Mouse (Mus musculus) testis, adult 2 months (tissue): ENCODE results near the gene Gsdme. TPM values are rescaled to one million over a fixed set of nuclear protein-coding genes. Genes with fewer than 3 reads are reported as not detected.

Experiments
- H3K27ac ChIP-seq: fragments of 200-500 bp; 2 replicates; pipeline ENCODE4 v1.5.1; 2012; ENCODE audit warnings: low read depth, low read length; ENCODE audit not compliant: control insufficient read depth, insufficient read depth
- H3K27me3 ChIP-seq: fragments of 200-500 bp; 2 replicates; pipeline ENCODE4 v1.6.1; 2012; ENCODE audit warnings: mild to moderate bottlenecking, low read length, moderate library complexity; ENCODE audit not compliant: control insufficient read depth, insufficient read depth
- H3K36me3 ChIP-seq: fragments of 200-500 bp; 2 replicates; pipeline ENCODE4 v1.6.1; 2012; ENCODE audit warnings: mild to moderate bottlenecking, low read length; ENCODE audit not compliant: control insufficient read depth, insufficient read depth
- H3K4me1 ChIP-seq: fragments of 200-500 bp; 2 replicates; pipeline ENCODE4 v1.6.1; 2012; ENCODE audit warnings: low read length; ENCODE audit not compliant: control insufficient read depth, insufficient read depth
- H3K4me3 ChIP-seq: fragments of 200-500 bp; 2 replicates; pipeline ENCODE4 v1.5.1; 2012; ENCODE audit warnings: low read depth, mild to moderate bottlenecking, low read length, moderate library complexity, mixed read lengths; ENCODE audit not compliant: control insufficient read depth
- CTCF ChIP-seq: fragments of 200-500 bp; IDR thresholded peaks from 2 replicates; pipeline ENCODE4 v1.5.1; 2012; ENCODE audit warnings: low read depth, mild to moderate bottlenecking, inconsistent platforms, low read length, moderate library complexity; ENCODE audit not compliant: control insufficient read depth, insufficient read depth, insufficient replicate concordance
- POLR2A ChIP-seq: fragments of 200-500 bp; IDR thresholded peaks from 2 replicates; pipeline ENCODE4 v1.6.1; 2012; ENCODE audit warnings: low read depth, mild to moderate bottlenecking, inconsistent platforms, low read length, moderate library complexity; ENCODE audit not compliant: control insufficient read depth
- polyA plus RNA-seq: library from polyadenylated mRNA; depleted of rRNA; stranded (reverse); fragments of >200 nt; gene quantifications from 2 replicates; pipeline ENCODE4 v1.2.3, GENCODE M21; 2012

Gene Gsdme
- polyA plus RNA-seq, 1 experiment: 1.9 TPM

DNA sequence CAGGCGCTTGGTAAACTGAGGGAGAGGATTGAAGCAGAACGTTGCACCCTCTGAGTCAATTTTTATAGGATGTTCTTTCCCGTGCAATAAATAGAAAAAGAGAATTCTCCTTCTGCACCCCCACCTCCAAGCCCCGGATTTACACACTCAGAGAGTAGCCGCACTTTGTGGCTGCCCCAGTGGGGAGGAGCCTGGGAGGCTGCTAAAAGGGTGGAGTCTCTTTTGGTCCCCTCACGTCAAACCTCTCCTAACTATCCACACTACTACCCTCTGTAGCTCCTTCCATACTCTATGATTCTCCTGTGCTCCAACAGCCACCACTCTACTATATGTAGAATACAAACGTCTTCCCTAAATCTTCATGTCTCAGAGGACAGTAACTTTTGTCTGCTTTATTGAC is 1.4 kb downstream of the Gsdme start:
- Histone ChIP-seq H3K4me3 (peak overlapping the region; percentile 23), H3K27ac (no peak overlapping the region)

DNA sequence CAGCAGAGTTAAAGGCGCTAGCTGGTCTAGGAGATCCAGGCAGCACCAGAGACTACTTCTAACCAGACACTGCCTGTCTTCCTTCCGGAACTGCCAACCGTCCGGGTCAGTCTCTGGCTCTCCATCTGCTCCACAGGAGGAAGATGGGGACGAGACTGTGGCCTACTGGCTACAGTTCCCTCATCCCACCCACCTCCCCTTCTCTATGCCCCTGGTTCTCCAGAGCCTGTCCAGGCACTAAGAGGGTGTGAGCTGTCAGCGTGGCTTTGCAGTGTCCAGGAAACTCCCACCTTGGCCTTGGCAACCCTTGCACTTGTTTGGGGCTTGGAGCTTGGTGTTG is 1.8 kb downstream of the Gsdme start:
- Histone ChIP-seq H3K4me1 (peaks cover 22% of the 10 kb centered on the region), H3K27me3 (no peaks in the 10 kb centered on the region), H3K4me3 (peak overlapping the region; percentile 23), H3K27ac (no peak overlapping the region), H3K36me3 (no peaks in the 10 kb centered on the region)
- TF ChIP-seq POLR2A: no peak
- TF ChIP-seq CTCF: no peak

More for the DNA sequence above, 1.4 kb downstream of the Gsdme start:
- H3K27me3 ChIP-seq: no peaks in the 10 kb centered on the region
- TF ChIP-seq POLR2A (no peak), CTCF (no peak)
- H3K4me1 ChIP-seq: peaks cover 22% of the 10 kb centered on the region
- no peaks in the 10 kb centered on the region for H3K36me3 ChIP-seq

DNA sequence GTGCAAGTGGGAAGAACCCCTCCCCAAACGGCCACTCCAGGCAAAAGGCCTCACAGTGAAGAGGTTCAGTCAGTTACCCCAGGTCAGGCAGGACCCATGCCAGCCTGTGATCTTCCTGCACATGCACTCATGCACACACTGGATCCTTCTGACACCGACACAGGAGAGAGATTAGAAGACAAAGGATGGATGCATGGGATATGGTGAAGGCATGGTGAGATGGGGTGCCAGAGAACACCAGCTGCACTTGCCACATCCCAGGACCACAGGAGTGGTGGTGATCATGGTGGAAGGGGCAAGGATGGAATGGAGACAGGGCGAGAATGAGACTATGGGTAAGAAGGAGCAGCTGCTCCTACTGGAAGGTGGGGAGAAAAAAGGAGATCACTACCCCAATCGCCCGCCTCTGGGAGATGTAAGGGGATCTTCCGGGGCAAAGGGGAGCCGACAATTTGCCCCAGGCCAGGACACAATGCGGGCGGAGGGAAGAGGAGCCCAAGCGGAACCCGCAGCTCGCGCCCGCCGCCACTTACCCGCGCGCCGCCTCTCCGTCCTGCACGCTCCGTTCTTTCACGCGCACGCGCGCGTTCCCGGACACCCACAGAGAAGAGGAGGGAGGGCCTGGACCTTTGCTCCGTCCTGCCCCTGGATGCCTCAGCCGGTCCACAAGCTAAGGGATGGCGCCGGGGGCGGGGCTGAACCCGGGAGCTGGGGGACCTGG is 2.3 kb downstream of the Gsdme start:
- Histone ChIP-seq H3K4me1 (peaks cover 22% of the 10 kb centered on the region), H3K4me3 (peak overlapping the region; percentile 23), H3K36me3 (no peaks in the 10 kb centered on the region), H3K27me3 (no peaks in the 10 kb centered on the region), H3K27ac (peak overlapping the region; percentile 30)
- TF ChIP-seq CTCF (no peak), POLR2A (0 out of 2 replicates have a peak, but pooled peaks have one; percentile 32)

DNA sequence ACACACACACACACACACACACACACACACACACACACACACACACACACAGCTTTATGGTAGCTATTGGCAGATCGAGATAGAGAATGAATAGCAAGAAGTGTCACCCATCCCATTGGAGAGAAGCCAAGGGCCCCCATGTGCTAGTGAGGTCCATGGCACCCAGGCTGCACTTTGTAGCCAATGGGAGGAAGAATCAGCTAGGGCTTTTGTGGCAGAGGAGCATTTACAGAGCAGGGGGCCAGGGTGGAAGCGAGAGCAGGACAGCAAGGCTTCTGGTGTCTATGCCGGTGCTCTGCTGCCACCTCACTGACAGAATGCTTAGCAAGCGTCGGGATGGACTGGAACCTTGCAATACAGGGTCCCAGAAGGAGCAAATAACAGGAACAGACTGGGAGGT is 8.3 kb downstream of the Gsdme start:
- Histone ChIP-seq H3K27ac (no peak overlapping the region), H3K27me3 (no peaks in the 10 kb centered on the region), H3K4me3 (no peak overlapping the region), H3K36me3 (no peaks in the 10 kb centered on the region), H3K4me1 (peaks cover 4% of the 10 kb centered on the region)
- TF ChIP-seq POLR2A (no peak), CTCF (no peak)

DNA sequence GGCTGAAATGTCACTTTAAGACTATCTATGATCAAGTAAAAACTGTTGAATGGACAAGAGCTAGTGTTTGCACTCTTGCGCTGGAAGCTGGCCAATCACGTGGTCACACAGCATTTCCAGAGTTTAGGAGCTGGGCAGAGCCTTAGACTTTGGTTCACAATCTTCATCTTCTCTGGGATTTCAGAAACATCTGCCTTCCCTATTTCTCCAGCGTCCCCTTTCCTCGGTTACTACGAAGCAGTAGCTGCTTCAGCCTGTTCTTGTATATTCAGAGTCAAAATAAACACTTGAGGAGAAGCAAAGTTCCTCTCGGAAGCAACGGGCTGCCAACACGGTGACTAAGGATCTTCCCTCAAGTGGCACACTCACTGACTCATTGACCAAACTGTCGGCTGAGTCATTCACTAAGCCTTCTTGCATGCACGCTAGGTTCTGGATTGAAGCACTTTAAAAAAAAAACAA is 8.9 kb downstream of the Gsdme start:
- H3K36me3 ChIP-seq: no peaks in the 10 kb centered on the region
- H3K27ac ChIP-seq: no peak overlapping the region
- no peak for TF ChIP-seq CTCF
- no peak for TF ChIP-seq POLR2A
- H3K4me3 ChIP-seq: no peak overlapping the region
- H3K4me1 ChIP-seq: no peaks in the 10 kb centered on the region
- no peaks in the 10 kb centered on the region for H3K27me3 ChIP-seq

DNA sequence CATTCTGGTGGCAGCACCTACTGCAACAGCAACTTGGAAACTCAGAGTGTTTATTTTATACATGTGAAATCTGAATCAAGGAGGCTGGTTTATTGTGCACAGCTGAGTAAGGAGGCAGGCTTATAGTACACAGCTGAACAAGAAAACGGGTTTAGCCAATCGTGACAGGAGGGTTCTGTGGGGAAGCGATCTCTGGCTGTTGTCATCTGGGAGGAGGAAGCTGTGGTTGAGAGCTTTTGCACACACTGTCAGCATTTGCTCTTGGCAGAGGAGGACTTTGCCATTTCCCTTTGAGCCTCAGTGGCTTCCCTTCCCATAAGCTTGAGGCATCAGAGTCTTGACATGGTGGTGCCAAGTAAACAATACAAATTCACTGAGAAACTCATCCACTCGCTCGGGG is 11.0 kb downstream of the Gsdme start:
- H3K4me3 ChIP-seq: no peak overlapping the region
- H3K27me3 ChIP-seq: no peaks in the 10 kb centered on the region
- TF ChIP-seq POLR2A (no peak), CTCF (no peak)
- no peak overlapping the region for H3K27ac ChIP-seq
- no peaks in the 10 kb centered on the region for H3K36me3 ChIP-seq
- no peaks in the 10 kb centered on the region for H3K4me1 ChIP-seq

DNA sequence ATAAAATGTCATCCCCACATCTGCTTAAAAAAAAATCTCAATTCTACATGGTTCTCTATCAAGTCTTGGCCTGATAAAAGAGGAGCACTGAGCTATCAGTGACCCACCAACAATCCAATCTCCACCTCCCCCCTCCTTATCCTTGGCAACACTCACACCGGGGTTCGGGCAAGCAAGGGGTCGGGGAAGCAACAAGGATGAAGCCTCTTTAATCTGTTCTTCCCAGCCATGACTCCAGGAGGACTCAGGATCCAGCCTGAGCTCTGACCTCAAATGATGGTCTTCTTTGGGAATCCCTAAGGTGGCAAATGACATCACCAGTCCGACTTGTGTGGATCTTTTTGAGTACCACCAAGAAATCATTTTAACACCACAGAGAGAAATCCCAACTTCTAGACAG is 15.9 kb downstream of the Gsdme start:
- no peaks in the 10 kb centered on the region for H3K4me1 ChIP-seq
- H3K4me3 ChIP-seq: no peak overlapping the region
- no peak overlapping the region for H3K27ac ChIP-seq
- H3K27me3 ChIP-seq: no peaks in the 10 kb centered on the region
- TF ChIP-seq POLR2A (no peak), CTCF (no peak)
- no peaks in the 10 kb centered on the region for H3K36me3 ChIP-seq
